Mouse (Mus musculus): ENCODE data around the gene Elf2.

Gene Elf2

DNA sequence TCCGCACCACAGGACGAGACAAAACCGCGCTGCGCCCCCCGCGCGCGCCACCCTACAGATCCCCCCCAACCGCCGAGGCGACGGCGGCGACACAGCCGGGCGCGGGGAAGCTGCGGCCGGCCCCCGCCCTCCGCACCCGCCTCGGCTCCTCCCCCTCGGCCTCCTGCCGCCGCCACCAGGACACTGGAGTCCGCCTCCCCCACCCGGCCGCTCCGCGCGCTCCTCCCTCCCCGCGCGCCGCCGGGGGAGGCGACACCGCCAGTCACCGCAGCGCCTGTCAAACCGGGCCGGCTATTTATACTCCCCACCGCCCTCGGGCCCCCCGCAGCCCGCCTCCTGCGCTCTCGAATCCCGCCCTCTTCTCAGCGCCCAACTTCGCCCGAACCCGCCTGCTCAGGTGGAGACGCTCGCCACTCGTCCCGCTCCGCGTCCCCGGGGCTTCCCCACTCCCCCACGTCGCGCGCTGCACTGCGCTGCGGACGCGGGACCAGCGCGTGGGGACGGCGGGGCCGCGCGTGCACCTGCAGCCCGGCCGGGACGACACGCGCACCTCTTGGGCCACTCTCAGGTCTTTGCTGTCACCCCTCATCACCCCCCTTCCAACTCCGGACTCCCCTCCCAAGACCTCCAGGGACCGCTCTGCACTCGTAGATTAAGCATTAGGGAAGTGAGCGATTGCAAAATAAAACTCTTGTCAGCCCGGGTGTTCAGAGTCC is at the start of gene Elf2:
TSS of gene Elf2 (minus strand) at position 112 of the 716 bp plus-strand sequence.
- DNase-seq (ENCODE audit: low spot score in 2 of 2): peak; percentile 81 to 87

DNA sequence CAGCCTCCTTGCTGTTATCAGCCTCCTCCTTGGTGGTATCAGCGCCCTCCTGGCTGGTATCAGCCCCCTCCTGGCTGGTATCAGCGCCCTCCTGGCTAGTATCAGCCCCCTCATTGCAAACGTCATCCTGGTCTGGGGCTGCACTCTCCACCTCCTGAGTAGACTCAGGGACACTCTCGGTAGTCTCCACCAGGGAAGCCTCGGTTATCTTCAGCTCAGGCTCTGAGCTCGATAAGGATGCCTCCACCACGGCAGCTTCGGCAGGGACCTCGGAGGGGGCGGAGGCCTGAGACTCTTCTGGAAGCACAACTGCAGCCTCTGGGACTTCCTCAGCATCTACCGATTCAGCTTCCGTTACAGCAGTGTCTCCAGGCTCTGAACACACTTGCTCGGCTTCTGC is 48.4 kb upstream of the Elf2 start:
- DNase-seq (ENCODE audit: low spot score in 2 of 2): no peak

GRCm38 (mm10) chr3:51387868-51388381 is 47.5 kb upstream of the Elf2 start:
- no peak for DNase-seq (ENCODE audit: low spot score in 2 of 2)

- no peak for DNase-seq (ENCODE audit: low spot score in 2 of 2)
Measured at GRCm38 (mm10) chr3:51387134-51387451, 46.6 kb upstream of the Elf2 start.

DNA sequence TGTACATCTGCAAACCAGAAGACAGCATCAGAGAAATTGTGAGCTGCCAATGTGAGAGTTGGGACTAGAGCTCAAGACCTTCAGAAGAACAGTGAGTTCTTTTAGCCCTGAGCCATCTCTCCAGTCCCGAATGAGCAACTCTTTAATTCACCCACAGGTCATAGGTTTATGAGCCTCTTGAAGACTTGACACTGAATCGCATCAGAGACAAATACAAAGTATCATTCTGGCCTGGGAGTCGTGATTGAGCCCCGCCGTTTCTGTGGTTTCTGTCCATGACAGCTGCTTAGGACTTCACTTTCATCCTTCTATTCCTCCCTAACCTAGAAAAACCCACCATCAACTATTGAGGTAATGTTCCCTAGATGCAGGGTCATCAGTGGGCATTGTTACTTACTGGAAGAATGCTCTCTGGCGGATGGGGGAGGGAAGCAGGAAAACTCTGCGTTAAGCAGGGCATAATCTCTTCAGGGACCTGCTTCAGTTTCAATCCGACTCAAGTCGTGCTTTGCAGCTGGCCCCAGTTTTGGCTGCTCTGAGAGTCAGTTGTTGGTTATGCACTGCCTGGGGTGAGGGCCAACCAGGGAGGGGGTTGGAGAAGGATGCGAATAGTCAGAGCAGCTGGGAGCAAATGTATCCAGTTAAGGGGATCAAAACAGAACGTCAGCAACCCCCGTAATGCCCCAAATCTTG is 46.1 kb upstream of the Elf2 start:
- no peak for DNase-seq (ENCODE audit: low spot score in 2 of 2)

- no peak for DNase-seq (ENCODE audit: low spot score in 2 of 2)
Measured at GRCm38 (mm10) chr3:51383409-51383808, 42.9 kb upstream of the Elf2 start.

DNA sequence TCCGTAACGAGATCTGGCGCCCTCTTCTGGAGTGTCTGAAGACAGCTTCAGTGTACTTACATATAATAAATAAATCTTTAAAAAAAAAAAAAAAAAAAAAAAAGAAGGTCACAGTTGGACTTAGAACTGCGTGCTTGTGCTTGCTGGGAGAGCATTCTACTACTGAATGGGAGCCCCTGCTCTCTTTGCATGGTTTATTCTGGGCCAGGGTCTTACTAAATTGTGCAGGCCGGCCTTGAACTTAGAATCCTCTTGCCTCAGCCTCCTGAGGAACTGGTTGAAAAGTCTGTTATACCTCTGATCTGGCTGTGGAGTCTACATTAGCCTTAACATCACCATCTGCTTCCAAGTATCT is 40.2 kb upstream of the Elf2 start:
- DNase-seq (ENCODE audit: low spot score in 2 of 2): no peak

DNA sequence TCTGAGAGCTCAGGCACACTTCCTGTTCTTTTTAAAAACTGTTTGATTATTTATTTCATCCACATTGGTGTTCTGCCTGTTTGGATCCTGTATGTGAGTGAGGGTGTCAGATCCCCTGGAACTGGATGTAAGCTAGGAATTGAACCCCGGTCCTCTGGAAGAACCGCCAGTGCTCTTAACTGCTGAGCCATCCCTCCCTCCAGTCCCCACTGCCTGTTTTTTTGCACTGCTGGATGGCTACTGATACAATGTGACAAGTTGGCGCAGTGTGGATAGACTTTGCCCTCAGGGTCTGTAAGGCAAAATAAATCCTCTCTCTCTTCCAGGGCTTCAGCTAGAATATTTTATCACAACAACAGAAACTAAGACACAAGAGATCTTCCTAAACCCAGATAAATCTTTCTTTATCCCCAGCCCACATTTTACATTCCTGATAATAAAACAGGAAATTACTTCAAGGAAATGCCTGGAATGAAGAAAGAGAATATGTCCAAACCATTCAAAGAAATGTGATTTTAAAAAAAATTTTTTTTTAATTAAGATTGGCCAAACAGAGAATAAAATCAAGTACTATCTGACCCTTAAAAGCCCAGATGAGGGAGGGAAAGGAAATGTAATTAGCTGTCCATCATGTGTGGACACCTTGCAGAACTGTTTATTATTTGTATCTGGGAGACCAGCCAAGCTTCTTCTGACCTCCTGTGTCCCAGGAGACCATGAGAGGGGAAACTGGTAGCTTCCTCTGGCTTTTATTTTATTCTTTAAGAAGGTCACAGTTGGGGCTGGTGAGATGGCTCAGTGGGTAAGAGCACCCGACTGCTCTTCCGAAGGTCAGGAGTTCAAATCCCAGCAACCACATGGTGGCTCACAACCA is 39.6 kb upstream of the Elf2 start:
- no peak for DNase-seq (ENCODE audit: low spot score in 2 of 2)

GRCm38 (mm10) chr3:51378665-51378946 is 38.1 kb upstream of the Elf2 start:
- DNase-seq (ENCODE audit: low spot score in 2 of 2): no peak

- DNase-seq (ENCODE audit: low spot score in 2 of 2): no peak
Measured at GRCm38 (mm10) chr3:51377878-51378664, 37.6 kb upstream of the Elf2 start.

DNA sequence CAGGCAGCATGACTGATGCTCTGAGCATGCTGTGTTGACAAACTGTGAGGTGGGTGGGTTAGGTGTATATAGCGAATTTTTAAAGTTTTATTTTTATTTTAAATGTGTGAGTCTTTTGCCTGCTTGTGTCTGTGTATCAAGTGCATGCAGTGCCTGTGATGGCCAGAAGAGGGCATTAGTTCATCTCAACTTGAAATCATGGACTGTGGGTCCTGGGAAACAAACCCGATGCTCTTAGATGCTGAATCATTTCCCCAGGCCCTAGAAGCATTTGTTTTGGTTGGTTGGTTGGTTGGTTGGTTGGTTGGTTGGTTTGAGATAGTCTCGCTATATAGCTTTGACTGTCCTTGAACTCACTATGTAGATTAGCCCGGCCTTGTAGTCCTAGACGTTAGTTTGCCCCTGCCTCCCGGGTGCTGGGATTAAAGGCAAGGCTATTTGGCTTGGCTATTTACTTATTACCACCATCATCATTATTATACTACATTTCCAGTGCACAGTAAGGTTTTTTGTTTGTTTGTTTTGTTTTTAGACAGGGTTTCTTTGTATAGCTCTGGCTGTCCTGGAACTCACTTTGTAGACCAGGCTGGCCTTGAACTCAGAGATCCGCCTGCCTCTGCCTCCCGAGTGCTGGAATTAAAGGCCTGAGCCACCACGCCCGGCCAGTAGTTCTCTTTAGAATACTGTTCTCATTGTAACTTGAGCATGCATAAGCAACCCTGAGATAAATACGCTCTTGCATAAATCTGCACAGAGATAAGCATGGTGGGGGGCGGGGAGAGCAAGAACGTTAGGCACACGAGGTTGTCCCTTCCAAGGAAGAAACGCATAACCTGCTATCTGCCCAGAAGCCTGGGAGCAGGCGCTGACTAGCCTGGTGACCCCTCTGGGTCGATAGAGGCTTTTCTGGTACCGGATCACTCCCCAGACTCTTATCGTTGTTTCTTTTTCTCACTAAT is 35.1 kb upstream of the Elf2 start:
- DNase-seq (ENCODE audit: low spot score in 2 of 2): peak in 1 of 2 experiments; percentile 26

GRCm38 (mm10) chr3:51373544-51373943 is 33.1 kb upstream of the Elf2 start:
- no peak for DNase-seq (ENCODE audit: low spot score in 2 of 2)

DNA sequence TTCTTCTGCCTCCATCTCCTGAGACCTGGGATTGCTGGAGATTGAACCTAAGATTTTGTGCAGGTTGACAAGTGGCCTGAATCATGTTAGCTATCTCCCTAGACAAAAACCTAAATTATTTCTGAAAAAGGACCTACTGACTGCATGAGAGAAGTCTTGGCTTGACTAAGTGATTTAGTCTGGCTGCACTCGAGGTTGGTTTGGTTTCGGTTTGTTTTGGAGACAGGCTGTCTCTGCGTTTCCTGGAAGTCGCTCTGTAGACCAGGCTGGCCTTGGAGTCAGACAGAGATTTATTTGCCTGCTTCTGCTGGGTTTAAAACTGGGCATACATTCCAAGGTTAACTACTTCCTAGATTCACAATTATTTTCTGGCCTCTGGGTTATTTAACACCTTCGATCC is 32.4 kb upstream of the Elf2 start:
- no peak for DNase-seq (ENCODE audit: low spot score in 2 of 2)

DNA sequence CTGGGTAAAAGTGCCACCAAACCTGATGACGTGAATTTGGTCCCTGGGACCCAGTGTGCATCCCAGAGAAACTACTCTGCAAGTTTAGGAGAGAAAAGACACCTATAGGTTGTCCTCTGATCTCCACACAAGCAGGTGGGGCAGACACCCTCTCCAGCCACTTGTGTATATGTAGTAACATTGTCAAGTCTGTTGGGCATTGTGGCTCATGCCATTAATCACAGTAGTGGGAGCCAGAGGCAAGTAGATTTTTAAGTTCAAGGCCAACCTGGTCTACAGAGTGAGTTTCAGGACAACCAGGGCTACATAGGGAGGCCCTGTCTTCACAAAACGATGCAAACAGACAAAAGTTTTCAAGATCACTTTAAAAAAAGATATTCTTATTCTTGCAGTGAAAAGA is 31.4 kb upstream of the Elf2 start:
- no peak for DNase-seq (ENCODE audit: low spot score in 2 of 2)

GRCm38 (mm10) chr3:51368011-51368410 is 27.5 kb upstream of the Elf2 start:
- no peak for DNase-seq (ENCODE audit: low spot score in 2 of 2)

DNA sequence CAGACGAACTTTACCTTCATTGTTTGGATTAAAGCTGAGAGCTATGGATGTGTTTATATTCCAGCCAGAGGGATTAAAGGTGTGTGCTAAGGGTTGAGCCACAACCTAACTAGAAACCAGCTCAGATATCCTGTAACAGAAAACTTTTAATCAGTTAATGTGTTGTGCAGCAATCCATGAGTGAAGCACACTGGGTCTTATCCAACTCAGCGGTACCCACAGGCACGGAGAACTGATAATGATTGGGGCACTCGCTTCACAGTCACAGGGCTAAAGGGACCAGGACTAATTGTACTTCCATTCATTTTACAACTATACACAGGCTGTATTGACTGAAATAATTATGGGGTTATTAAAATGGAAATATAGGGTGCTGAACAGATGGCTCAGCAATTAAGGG is 26.5 kb upstream of the Elf2 start:
- DNase-seq (ENCODE audit: low spot score in 2 of 2): no peak

GRCm38 (mm10) chr3:51365517-51365882 is 25.0 kb upstream of the Elf2 start:
- DNase-seq (ENCODE audit: low spot score in 2 of 2): no peak

DNA sequence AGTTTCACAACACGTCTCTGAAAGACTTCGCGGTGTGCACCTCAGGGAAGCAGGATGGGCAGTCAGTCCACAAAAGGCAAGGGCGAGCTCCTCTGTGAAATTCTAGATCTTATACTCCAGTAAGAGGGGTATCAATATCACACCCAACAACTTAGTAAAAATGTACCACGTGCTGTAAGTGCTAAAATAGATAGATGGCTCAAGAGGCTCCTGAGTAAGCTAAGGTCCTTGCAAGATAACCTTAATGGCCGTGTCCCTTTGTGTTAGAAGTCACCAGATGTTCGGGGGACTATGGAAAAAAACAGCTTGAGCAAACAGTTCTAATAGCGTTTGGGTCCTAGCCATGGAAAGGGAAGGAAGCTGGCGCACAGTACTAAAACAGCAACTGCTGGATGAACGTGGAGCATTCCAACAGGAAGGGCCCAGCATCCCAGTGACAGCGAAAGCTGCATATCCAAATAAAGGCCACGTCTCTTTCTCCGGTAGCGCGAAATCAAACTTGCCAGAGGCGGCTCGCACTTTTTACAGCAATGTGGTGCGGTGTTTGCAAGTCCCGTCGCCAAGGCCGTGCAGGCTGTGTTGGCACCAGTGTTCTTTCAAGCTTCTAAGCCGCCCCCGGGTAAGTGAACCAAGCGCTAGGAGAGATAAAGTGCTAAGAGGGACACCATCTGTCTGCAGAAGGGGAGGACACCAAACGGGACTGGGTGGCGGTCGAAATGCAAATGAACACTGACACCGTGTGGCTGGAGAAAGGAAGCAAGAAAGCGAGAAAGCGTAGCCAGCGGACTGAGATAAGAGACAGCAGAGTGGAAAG is 24.4 kb upstream of the Elf2 start:
- peak in 1 of 2 experiments; percentile 73 for DNase-seq (ENCODE audit: low spot score in 2 of 2)

- DNase-seq (ENCODE audit: low spot score in 2 of 2): no peak
Measured at GRCm38 (mm10) chr3:51361066-51361465, 20.6 kb upstream of the Elf2 start.

Data from urinary bladder, postnatal 36 days (tissue).